ENCODE assay signal across 21 mouse cellular contexts in genomic region chr16:6310744-6311678, GRCm38 (mm10).
DNase-seq lines count a peak whose midpoint lies in the region; ATAC-seq and TF ChIP-seq lines count a peak whose summit lies in the region.
"Had no signal": no experiment of that assay in that cellular context is flagged by ENCODE, and none has a peak within 500 bp of the region (broad histone marks: within the 10 kb centered on the region; RNA-seq: fewer than 3 reads in every experiment).

No protein-coding gene starts in this region.

- no peak overlapping the region for H3K9ac ChIP-seq in forebrain, embryonic 14.5 days (ENCODE audit: low read length)
- H3K9ac ChIP-seq in forebrain, embryonic 16.5 days (replicated peaks; ENCODE audit: low read depth, low read length) = no peak overlapping the region
- H3K9ac ChIP-seq: embryonic facial prominence, embryonic 15.5 days; heart, embryonic 13.5 days; hindbrain, embryonic 14.5 days had no signal

- H3K4me3 ChIP-seq in forebrain, embryonic 14.5 days (ENCODE audit: low read depth, low read length) = no peak overlapping the region
- H3K4me3 ChIP-seq in forebrain, embryonic 10.5 days = no peak overlapping the region
- H3K4me3 ChIP-seq in forebrain, embryonic 16.5 days (replicated peaks; ENCODE audit: low read length) = no peak overlapping the region
- H3K4me3 ChIP-seq in lung, adult 2 months (replicated peaks; ENCODE audit: extremely low read depth, low read depth, low read length) = no peak overlapping the region
- H3K4me3 ChIP-seq: embryonic facial prominence, embryonic 15.5 days; heart, embryonic 13.5 days had no signal

- H3K9me3 ChIP-seq in forebrain, embryonic 14.5 days (replicated peaks; ENCODE audit: control insufficient read depth, low read length) = no peaks in the 10 kb centered on the region
- H3K9me3 ChIP-seq in forebrain, embryonic 10.5 days = no peaks in the 10 kb centered on the region
- H3K9me3 ChIP-seq in forebrain, embryonic 16.5 days (ENCODE audit: control insufficient read depth, low read length) = no peaks in the 10 kb centered on the region
- H3K9me3 ChIP-seq: embryonic facial prominence, embryonic 15.5 days; heart, embryonic 13.5 days had no signal

- peak; percentile 87 for DNase-seq in forebrain, embryonic 14.5 days (ENCODE audit: low spot score)
- no peak for DNase-seq in forebrain, embryonic 10.5 days (ENCODE audit: extremely low spot score, low spot score)
- DNase-seq in Muller cell, postnatal 12 days (ENCODE audit: inconsistent ontology term) = peak; percentile 14
- peak; percentile 7 for DNase-seq in ZHBTc4 (ENCODE audit: low read depth, low spot score)
- DNase-seq in lung, adult 2 months = no peak
- DNase-seq in left cerebral cortex, adult 11 months (ENCODE audit: low spot score) = no peak
- DNase-seq: adrenal gland, postnatal 14 days; gastrocnemius, postnatal 10 days; heart, adult 11 months; heart, postnatal 14 days; kidney, adult 2 months; kidney, postnatal 10 days; thymus, adult 18-20 months; thymus, postnatal 36 days had no signal

- TF ChIP-seq CTCF in lung, adult 2 months (IDR thresholded peaks at IDR 0.05; ENCODE audit: insufficient read depth, low read length) = no peak

- WGBS in forebrain, embryonic 14.5 days = 44% methylated on average over 18 of the region's 18 CpGs
- 88% methylated on average over 18 of the region's 18 CpGs for WGBS in forebrain, embryonic 10.5 days
- 52% methylated on average over 18 of the region's 18 CpGs for WGBS in forebrain, embryonic 16.5 days
- WGBS in lung, adult 2 months = 79% methylated on average over 18 of the region's 18 CpGs

- H3K27ac ChIP-seq in forebrain, embryonic 14.5 days (ENCODE audit: low read depth, low read length) = peak overlapping the region; percentile 48; the same call in 1 of the 2 replicates
- H3K27ac ChIP-seq in forebrain, embryonic 10.5 days = no peak overlapping the region
- H3K27ac ChIP-seq in forebrain, embryonic 16.5 days (ENCODE audit: low read length) = peak overlapping the region; percentile 77
- H3K27ac ChIP-seq: embryonic facial prominence, embryonic 15.5 days; heart, embryonic 13.5 days; hindbrain, embryonic 14.5 days; macrophage had no signal

- no peaks in the 10 kb centered on the region for H3K27me3 ChIP-seq in forebrain, embryonic 14.5 days (replicated peaks; ENCODE audit: control insufficient read depth, insufficient read depth, low read length)
- no peaks in the 10 kb centered on the region for H3K27me3 ChIP-seq in forebrain, embryonic 10.5 days (ENCODE audit: poor library complexity, severe bottlenecking)
- no peaks in the 10 kb centered on the region for H3K27me3 ChIP-seq in forebrain, embryonic 16.5 days (replicated peaks; ENCODE audit: control insufficient read depth, insufficient read depth, low read length)
- H3K27me3 ChIP-seq: embryonic facial prominence, embryonic 15.5 days; heart, embryonic 13.5 days had no signal

- H3K4me2 ChIP-seq in forebrain, embryonic 14.5 days (ENCODE audit: low read length) = no peak overlapping the region
- H3K4me2 ChIP-seq in forebrain, embryonic 16.5 days (ENCODE audit: low read length) = no peak overlapping the region
- H3K4me2 ChIP-seq: embryonic facial prominence, embryonic 15.5 days; heart, embryonic 13.5 days; hindbrain, embryonic 14.5 days had no signal

- peak; percentile 94 for ATAC-seq in forebrain, embryonic 14.5 days
- ATAC-seq in forebrain, embryonic 16.5 days = peak; percentile 91
- ATAC-seq: lung, postnatal 0 days; midbrain, embryonic 16.5 days had no signal

- no peak for TF ChIP-seq POLR2A in lung, adult 2 months (IDR thresholded peaks at IDR 0.05; ENCODE audit: borderline replicate concordance, extremely low read depth, low read depth, low read length)

- H3K4me1 ChIP-seq in forebrain, embryonic 14.5 days (ENCODE audit: control insufficient read depth, insufficient read depth, low read length) = no peaks in the 10 kb centered on the region
- no peaks in the 10 kb centered on the region for H3K4me1 ChIP-seq in forebrain, embryonic 10.5 days
- peaks cover 18% of the 10 kb centered on the region for H3K4me1 ChIP-seq in forebrain, embryonic 16.5 days (replicated peaks; ENCODE audit: control insufficient read depth, insufficient read depth, low read length)
- H3K4me1 ChIP-seq in lung, adult 2 months (ENCODE audit: control insufficient read depth, insufficient read depth, low read length) = no peaks in the 10 kb centered on the region
- H3K4me1 ChIP-seq: embryonic facial prominence, embryonic 15.5 days; heart, embryonic 13.5 days had no signal

- H3K36me3 ChIP-seq in forebrain, embryonic 14.5 days (ENCODE audit: control insufficient read depth, insufficient read depth, low read length) = no peaks in the 10 kb centered on the region
- no peaks in the 10 kb centered on the region for H3K36me3 ChIP-seq in forebrain, embryonic 10.5 days (replicated peaks)
- H3K36me3 ChIP-seq in forebrain, embryonic 16.5 days (ENCODE audit: control insufficient read depth, insufficient read depth) = no peaks in the 10 kb centered on the region
- H3K36me3 ChIP-seq: embryonic facial prominence, embryonic 15.5 days; heart, embryonic 13.5 days had no signal

Comparison
In these comparisons a context has a peak if more than half of its experiments do, and no peak if none do; other contexts are left out.
1. DNase-seq: peak in forebrain, embryonic 14.5 days (single experiment), Muller cell, postnatal 12 days (single experiment) and ZHBTc4 (single experiment); none in forebrain, embryonic 10.5 days (single experiment), lung, adult 2 months (single experiment) and left cerebral cortex, adult 11 months (single experiment).